Mouse (Mus musculus): ENCODE measurements at regions not wholly inside any gene's neighbourhood (a gene's known extent, or its start where the extent isn't known, plus 50 kb on each side); places are given as distances from the start of the nearest gene placed in this dataset.

GRCm38 (mm10) chr11:63211501-63211900 is 82.7 kb downstream of the Pmp22 start:
- Histone ChIP-seq H3K27me3 (replicated peaks; ENCODE audit: control insufficient read depth, insufficient read depth, low read length) (no peaks in the 10 kb centered on the region), H3K27ac (ENCODE audit: low read depth, low read length) (no peak overlapping the region), H3K4me1 (replicated peaks; ENCODE audit: control insufficient read depth, insufficient read depth, low read length) (no peaks in the 10 kb centered on the region), H3K4me3 (ENCODE audit: low read depth, low read length) (no peak overlapping the region), H3K9ac (ENCODE audit: low read depth, low read length) (no peak overlapping the region), H3K36me3 (ENCODE audit: control insufficient read depth, insufficient read depth) (no peaks in the 10 kb centered on the region), H3K9me3 (ENCODE audit: control insufficient read depth) (no peaks in the 10 kb centered on the region), H3K4me2 (replicated peaks; ENCODE audit: low read depth) (no peak overlapping the region)
- 71% methylated on average over 4 of the region's 4 CpGs for WGBS
- ATAC-seq, result no peak
- TF ChIP-seq CTCF (IDR thresholded peaks at IDR 0.05; ENCODE audit: low read depth), result no peak

GRCm38 (mm10) chr11:63213043-63213442 is 84.3 kb downstream of the Pmp22 start:
- Histone ChIP-seq H3K27me3 (replicated peaks; ENCODE audit: control insufficient read depth, insufficient read depth, low read length) (no peaks in the 10 kb centered on the region), H3K27ac (ENCODE audit: low read depth, low read length) (no peak overlapping the region), H3K9ac (ENCODE audit: low read depth, low read length) (no peak overlapping the region), H3K4me1 (replicated peaks; ENCODE audit: control insufficient read depth, insufficient read depth, low read length) (no peaks in the 10 kb centered on the region), H3K4me3 (ENCODE audit: low read depth, low read length) (no peak overlapping the region), H3K9me3 (ENCODE audit: control insufficient read depth) (no peaks in the 10 kb centered on the region), H3K36me3 (ENCODE audit: control insufficient read depth, insufficient read depth) (no peaks in the 10 kb centered on the region), H3K4me2 (replicated peaks; ENCODE audit: low read depth) (no peak overlapping the region)
- ATAC-seq, result no peak
- TF ChIP-seq CTCF (IDR thresholded peaks at IDR 0.05; ENCODE audit: low read depth), result peak; percentile 93
- 14% methylated on average over 6 of the region's 6 CpGs for WGBS

GRCm38 (mm10) chr11:63213901-63214425 is 85.2 kb downstream of the Pmp22 start:
- H3K9ac ChIP-seq (ENCODE audit: low read depth, low read length), result no peak overlapping the region
- H3K4me3 ChIP-seq (ENCODE audit: low read depth, low read length), result no peak overlapping the region
- no peak for ATAC-seq
- H3K27me3 ChIP-seq (replicated peaks; ENCODE audit: control insufficient read depth, insufficient read depth, low read length), result no peaks in the 10 kb centered on the region
- no peak overlapping the region for H3K4me2 ChIP-seq (replicated peaks; ENCODE audit: low read depth)
- 71% methylated on average over 19 of the region's 19 CpGs for WGBS
- TF ChIP-seq CTCF (IDR thresholded peaks at IDR 0.05; ENCODE audit: low read depth), result no peak
- H3K9me3 ChIP-seq (ENCODE audit: control insufficient read depth), result no peaks in the 10 kb centered on the region
- no peaks in the 10 kb centered on the region for H3K36me3 ChIP-seq (ENCODE audit: control insufficient read depth, insufficient read depth)
- no peaks in the 10 kb centered on the region for H3K4me1 ChIP-seq (replicated peaks; ENCODE audit: control insufficient read depth, insufficient read depth, low read length)
- no peak overlapping the region for H3K27ac ChIP-seq (ENCODE audit: low read depth, low read length)

- Histone ChIP-seq H3K9ac (ENCODE audit: low read depth, low read length) (no peak overlapping the region), H3K9me3 (ENCODE audit: control insufficient read depth) (no peaks in the 10 kb centered on the region), H3K27ac (ENCODE audit: low read depth, low read length) (no peak overlapping the region), H3K27me3 (replicated peaks; ENCODE audit: control insufficient read depth, insufficient read depth, low read length) (no peaks in the 10 kb centered on the region), H3K4me3 (ENCODE audit: low read depth, low read length) (no peak overlapping the region), H3K36me3 (ENCODE audit: control insufficient read depth, insufficient read depth) (no peaks in the 10 kb centered on the region), H3K4me1 (replicated peaks; ENCODE audit: control insufficient read depth, insufficient read depth, low read length) (0 out of 2 replicates have a peak, but pooled peaks cover 4% of the 10 kb centered on the region), H3K4me2 (replicated peaks; ENCODE audit: low read depth) (no peak overlapping the region)
- 64% methylated on average over 2 of the region's 2 CpGs for WGBS
- ATAC-seq, result no peak
- TF ChIP-seq CTCF (IDR thresholded peaks at IDR 0.05; ENCODE audit: low read depth), result peak; percentile 40
Observed at GRCm38 (mm10) chr11:63215993-63216392, 87.2 kb downstream of the Pmp22 start.

GRCm38 (mm10) chr11:63217049-63217448 is 88.3 kb downstream of the Pmp22 start:
- Histone ChIP-seq H3K9ac (ENCODE audit: low read depth, low read length) (no peak overlapping the region), H3K4me3 (ENCODE audit: low read depth, low read length) (no peak overlapping the region), H3K4me1 (replicated peaks; ENCODE audit: control insufficient read depth, insufficient read depth, low read length) (0 out of 2 replicates have a peak, but pooled peaks cover 4% of the 10 kb centered on the region), H3K4me2 (replicated peaks; ENCODE audit: low read depth) (no peak overlapping the region), H3K27me3 (replicated peaks; ENCODE audit: control insufficient read depth, insufficient read depth, low read length) (no peaks in the 10 kb centered on the region), H3K27ac (ENCODE audit: low read depth, low read length) (no peak overlapping the region), H3K9me3 (ENCODE audit: control insufficient read depth) (no peaks in the 10 kb centered on the region), H3K36me3 (ENCODE audit: control insufficient read depth, insufficient read depth) (no peaks in the 10 kb centered on the region)
- no peak for ATAC-seq
- peak; percentile 42; the same call in 1 of the 2 replicates for TF ChIP-seq CTCF (IDR thresholded peaks at IDR 0.05; ENCODE audit: low read depth)
- WGBS, result 62% methylated on average over 3 of the region's 3 CpGs

- no peak overlapping the region for H3K4me2 ChIP-seq (replicated peaks; ENCODE audit: low read depth)
- 98% methylated on average over 3 of the region's 3 CpGs for WGBS
- no peaks in the 10 kb centered on the region for H3K4me1 ChIP-seq (replicated peaks; ENCODE audit: control insufficient read depth, insufficient read depth, low read length)
- TF ChIP-seq CTCF (IDR thresholded peaks at IDR 0.05; ENCODE audit: low read depth), result no peak
- H3K4me3 ChIP-seq (ENCODE audit: low read depth, low read length), result no peak overlapping the region
- ATAC-seq, result no peak
- no peak overlapping the region for H3K9ac ChIP-seq (ENCODE audit: low read depth, low read length)
- no peaks in the 10 kb centered on the region for H3K36me3 ChIP-seq (ENCODE audit: control insufficient read depth, insufficient read depth)
- H3K27ac ChIP-seq (ENCODE audit: low read depth, low read length), result no peak overlapping the region
- H3K27me3 ChIP-seq (replicated peaks; ENCODE audit: control insufficient read depth, insufficient read depth, low read length), result no peaks in the 10 kb centered on the region
- H3K9me3 ChIP-seq (ENCODE audit: control insufficient read depth), result no peaks in the 10 kb centered on the region
Observed at GRCm38 (mm10) chr11:63226471-63226870, 97.7 kb downstream of the Pmp22 start.

- TF ChIP-seq CTCF (IDR thresholded peaks at IDR 0.05; ENCODE audit: low read depth), result no peak
- Histone ChIP-seq H3K4me1 (replicated peaks; ENCODE audit: control insufficient read depth, insufficient read depth, low read length) (no peaks in the 10 kb centered on the region), H3K27me3 (replicated peaks; ENCODE audit: control insufficient read depth, insufficient read depth, low read length) (no peaks in the 10 kb centered on the region), H3K9me3 (ENCODE audit: control insufficient read depth) (no peaks in the 10 kb centered on the region), H3K9ac (ENCODE audit: low read depth, low read length) (no peak overlapping the region), H3K36me3 (ENCODE audit: control insufficient read depth, insufficient read depth) (no peaks in the 10 kb centered on the region), H3K27ac (ENCODE audit: low read depth, low read length) (no peak overlapping the region), H3K4me3 (ENCODE audit: low read depth, low read length) (no peak overlapping the region), H3K4me2 (replicated peaks; ENCODE audit: low read depth) (no peak overlapping the region)
- WGBS, result 71% methylated on average over 6 of the region's 6 CpGs
- no peak for ATAC-seq
Observed at GRCm38 (mm10) chr11:63230786-63231185, 102.0 kb downstream of the Pmp22 start.

Data from intestine, postnatal 0 days (tissue).